Mouse (Mus musculus): Measurements from ENCODE around the gene Sorbs1.

- TF ChIP-seq CTCF (IDR thresholded peaks at IDR 0.05; ENCODE audit: low read depth) = no peak
- no peak for TF ChIP-seq EP300 (IDR thresholded peaks at IDR 0.05; ENCODE audit: low read depth)
Measured at GRCm38 (mm10) chr19:40267380-40267779, 246.2 kb downstream of the Sorbs1 start.
